Mouse (Mus musculus): ENCODE results near the gene Haus8.
"Not testable (repeated sequence)": the region's sequence is repeated elsewhere in the genome, so short reads cannot be mapped to it uniquely, and the experiment has no call there.

GRCm38 (mm10) chr8:71286223-71286622, 13.5 kb upstream of the Haus8 start:
- TF ChIP-seq CTCF (conservative IDR thresholded peaks at IDR 0.05 in 1 of 2, IDR thresholded peaks at IDR 0.05 in 1 of 2; ENCODE audit: low read depth in 2 of 2, low read length in 2 of 2); NRF1 (IDR thresholded peaks at IDR 0.05; ENCODE audit: low read depth, low read length); HCFC1 (IDR thresholded peaks at IDR 0.05; ENCODE audit: low read depth, low read length); ETS1 (conservative IDR thresholded peaks at IDR 0.05; ENCODE audit: low read depth, low read length); POLR2A (IDR thresholded peaks at IDR 0.05; ENCODE audit: low read depth, low read length); USF1 (IDR thresholded peaks at IDR 0.05; ENCODE audit: low read depth, low read length); MAX (IDR thresholded peaks at IDR 0.05; ENCODE audit: low read length): not testable (repeated sequence)

Measured in CH12.LX (cell line).